Mouse (Mus musculus) neural tube, embryonic 13.5 days (tissue): Measurements from ENCODE around the gene Pde4d. TPM values are rescaled to one million over a fixed set of nuclear protein-coding genes. Genes with fewer than 3 reads are reported as not detected.

Experiments
- ATAC-seq: fragments of 200-750 bp; cut with Nextera tagmentation; 2 replicates; pipeline ENCODE4 v1.8.0; 2017; ENCODE audit warnings: low read depth, mild to moderate bottlenecking, moderate TSS enrichment, moderate library complexity
- H3K27ac ChIP-seq: fragments of 300-500 bp; sonication (generic); replicated peaks from 2 replicates; pipeline ENCODE4 v1.5.1; 2015; ENCODE audit warnings: moderate library complexity, mild to moderate bottlenecking, inconsistent platforms
- H3K27me3 ChIP-seq: fragments of 300-500 bp; sonication (generic); 2 replicates; pipeline ENCODE4 v1.6.1; 2015; ENCODE audit warnings: mild to moderate bottlenecking, inconsistent platforms
- H3K36me3 ChIP-seq: fragments of 300-500 bp; sonication (generic); 2 replicates; pipeline ENCODE4 v1.6.1; 2015; ENCODE audit warnings: mild to moderate bottlenecking, inconsistent platforms
- H3K4me1 ChIP-seq: fragments of 300-500 bp; sonication (generic); replicated peaks from 2 replicates; pipeline ENCODE4 v1.6.1; 2015; ENCODE audit warnings: inconsistent platforms
- H3K4me2 ChIP-seq: fragments of 300-500 bp; sonication (generic); 2 replicates; pipeline ENCODE4 v1.6.1; 2015; ENCODE audit warnings: inconsistent platforms, mild to moderate bottlenecking, moderate library complexity
- H3K4me3 ChIP-seq: fragments of 300-500 bp; sonication (generic); 2 replicates; pipeline ENCODE4 v1.5.1; 2015; ENCODE audit warnings: mild to moderate bottlenecking, inconsistent platforms
- H3K9ac ChIP-seq: fragments of 300-500 bp; sonication (generic); 2 replicates; pipeline ENCODE4 v1.6.1; 2015; ENCODE audit warnings: moderate library complexity, mild to moderate bottlenecking, inconsistent platforms
- H3K9me3 ChIP-seq: fragments of 300-500 bp; sonication (generic); 2 replicates; pipeline ENCODE4 v1.6.1; 2016; ENCODE audit warnings: inconsistent platforms
- WGBS: fragments of 180-500 bp; shearing (Covaris S2); methylation state at CpG from one replicate; pipeline ENCODE4 v1.1.7; 2015; 5-methylcytosine and 5-hydroxymethylcytosine counted together
- polyA plus RNA-seq: library from polyadenylated mRNA; unstranded; fragments of >200 nt; fragmentation: Nextera tagmentation; extraction: Ambion mirVana; gene quantifications from 2 replicates; pipeline ENCODE4 v1.2.1, GENCODE M21; 2015

Pde4d gene
- polyA plus RNA-seq, 1 experiment from 2014 or later = 15.5 TPM

DNA sequence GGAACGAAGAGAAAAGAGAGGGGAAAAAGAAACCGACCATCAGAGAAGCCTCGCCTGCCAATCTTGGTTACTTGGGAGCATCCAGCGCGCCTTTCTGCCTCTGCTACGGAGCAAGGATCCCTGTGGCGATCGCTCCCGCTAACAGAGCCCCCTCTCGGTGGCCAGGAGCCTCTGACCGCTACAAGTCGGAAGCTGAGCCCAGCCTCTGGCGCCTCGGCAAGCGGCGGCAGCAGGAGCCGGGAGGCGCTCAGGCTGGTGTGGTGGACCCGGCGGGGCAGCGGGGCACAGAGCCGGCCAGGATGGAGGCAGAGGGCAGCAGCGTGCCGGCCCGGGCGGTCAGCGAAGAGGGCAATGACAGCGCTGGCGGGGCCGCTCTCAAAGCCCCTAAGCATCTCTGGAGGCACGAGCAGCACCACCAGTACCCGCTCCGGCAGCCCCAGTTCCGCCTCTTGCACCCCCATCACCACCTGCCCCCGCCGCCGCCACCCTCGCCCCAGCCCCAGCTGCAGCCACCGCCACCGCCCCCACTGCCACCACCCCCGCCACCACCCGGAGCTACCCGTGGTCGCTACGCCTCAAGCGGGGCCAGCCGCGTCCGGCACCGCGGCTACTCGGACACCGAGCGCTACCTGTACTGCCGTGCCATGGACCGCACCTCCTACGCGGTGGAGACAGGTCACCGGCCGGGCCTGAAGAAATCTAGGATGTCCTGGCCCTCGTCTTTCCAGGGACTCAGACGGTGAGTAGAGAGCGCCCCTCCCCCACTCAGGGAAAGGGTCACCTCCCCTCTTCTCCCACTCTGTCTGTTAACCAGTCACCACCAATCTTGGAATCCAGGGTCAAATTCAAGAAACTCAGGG lies 666.8 kb downstream of the Pde4d start:
- peak overlapping the region; percentile 73 for H3K4me3 ChIP-seq
- ATAC-seq = peak; percentile 90
- peaks cover 19% of the 10 kb centered on the region for H3K4me1 ChIP-seq
- peak overlapping the region; percentile 82 for H3K9ac ChIP-seq
- H3K9me3 ChIP-seq = no peaks in the 10 kb centered on the region
- peak overlapping the region; percentile 95 for H3K4me2 ChIP-seq
- under 1% methylated on average over 46 of the region's 63 CpGs for WGBS
- no peaks in the 10 kb centered on the region for H3K36me3 ChIP-seq
- peak overlapping the region; percentile 82 for H3K27ac ChIP-seq
- peaks cover 9% of the 10 kb centered on the region for H3K27me3 ChIP-seq

DNA sequence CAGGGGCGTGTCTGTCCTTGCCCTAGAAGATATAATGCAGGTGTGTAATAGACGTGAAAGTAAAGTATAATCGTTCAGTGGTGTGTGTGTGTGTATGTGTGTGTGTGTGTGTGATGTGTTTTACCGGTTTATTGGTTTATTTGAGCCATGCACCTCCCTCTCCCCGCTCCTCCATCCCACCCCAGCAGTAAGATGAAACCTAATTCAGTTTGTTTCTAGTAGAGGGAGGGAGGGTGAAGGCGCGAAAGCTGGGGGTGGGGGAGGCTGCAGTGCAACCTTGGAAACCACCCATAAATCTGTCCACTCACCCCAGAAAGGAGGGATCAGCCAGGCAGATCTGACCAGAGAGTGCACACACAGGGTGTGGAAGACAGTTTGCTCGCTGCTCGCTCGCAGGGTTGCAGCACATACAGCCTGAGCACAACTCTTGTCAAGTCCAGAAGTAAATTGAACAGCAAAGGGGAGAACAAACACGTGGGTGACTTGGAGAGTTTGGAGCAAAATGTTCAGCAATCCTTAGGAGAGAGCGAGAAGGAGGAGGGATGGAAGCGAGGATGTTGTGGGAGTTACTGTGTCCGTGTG lies 667.6 kb downstream of the Pde4d start:
- Histone ChIP-seq H3K36me3 (no peaks in the 10 kb centered on the region), H3K9ac (peak overlapping the region; percentile 82), H3K27me3 (peaks cover 9% of the 10 kb centered on the region), H3K4me2 (peak overlapping the region; percentile 95), H3K9me3 (no peaks in the 10 kb centered on the region), H3K27ac (peak overlapping the region; percentile 82), H3K4me3 (peak overlapping the region; percentile 73), H3K4me1 (peaks cover 19% of the 10 kb centered on the region)
- WGBS = 5% methylated on average over 14 of the region's 14 CpGs
- peak; percentile 77 for ATAC-seq

DNA sequence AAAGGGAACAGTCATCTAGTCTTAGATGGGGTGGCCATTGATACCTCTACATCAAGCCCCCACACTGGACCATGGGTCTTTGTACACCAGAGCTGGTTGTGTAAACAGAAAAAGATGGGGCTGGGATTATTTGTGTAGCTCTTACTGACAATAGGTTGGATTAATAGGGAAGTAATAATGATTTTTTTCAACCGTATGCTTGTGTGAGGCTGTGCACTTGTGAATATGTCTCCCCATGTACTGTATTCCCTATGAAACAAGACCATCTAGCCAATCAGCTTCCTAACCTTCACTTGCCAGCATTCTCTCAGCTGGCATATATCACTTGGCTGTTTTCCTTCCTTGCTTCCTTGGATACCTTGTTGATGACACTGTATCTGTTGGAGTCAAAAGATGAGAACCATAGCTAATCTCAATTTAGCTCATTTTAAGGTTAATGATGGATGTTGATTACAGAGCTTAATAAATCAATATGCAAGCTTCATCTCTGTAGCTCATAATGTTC lies 668.6 kb downstream of the Pde4d start:
- no peak overlapping the region for H3K27ac ChIP-seq
- H3K27me3 ChIP-seq = peaks cover 9% of the 10 kb centered on the region
- H3K9me3 ChIP-seq = no peaks in the 10 kb centered on the region
- peak overlapping the region; percentile 73 for H3K4me3 ChIP-seq
- H3K4me2 ChIP-seq = peak overlapping the region; percentile 95
- H3K9ac ChIP-seq = no peak overlapping the region
- H3K4me1 ChIP-seq = peaks cover 19% of the 10 kb centered on the region
- H3K36me3 ChIP-seq = no peaks in the 10 kb centered on the region
- 65% methylated on average over 1 of the region's 1 CpGs for WGBS
- ATAC-seq = no peak

- H3K36me3 ChIP-seq = no peaks in the 10 kb centered on the region
- no peak for ATAC-seq
- WGBS = 62% methylated on average over 3 of the region's 3 CpGs
These were observed 672.1 kb downstream of the Pde4d start for GRCm38 (mm10) chr13:109121867-109122266.

GRCm38 (mm10) chr13:109136405-109136804 lies 686.7 kb downstream of the Pde4d start:
- no peaks in the 10 kb centered on the region for H3K4me1 ChIP-seq
- no peak overlapping the region for H3K27ac ChIP-seq
- no peak for ATAC-seq
- no peaks in the 10 kb centered on the region for H3K9me3 ChIP-seq
- no peaks in the 10 kb centered on the region for H3K36me3 ChIP-seq
- H3K27me3 ChIP-seq = no peaks in the 10 kb centered on the region
- H3K4me3 ChIP-seq = no peak overlapping the region
- H3K9ac ChIP-seq = no peak overlapping the region
- H3K4me2 ChIP-seq = no peak overlapping the region
- WGBS = 69% methylated on average over 4 of the region's 4 CpGs

More at GRCm38 (mm10) chr13:109121867-109122266, 672.1 kb downstream of the Pde4d start:
- no peaks in the 10 kb centered on the region for H3K27me3 ChIP-seq
- H3K4me1 ChIP-seq = peaks cover 9% of the 10 kb centered on the region
- H3K9ac ChIP-seq = no peak overlapping the region
- H3K4me2 ChIP-seq = no peak overlapping the region
- no peak overlapping the region for H3K27ac ChIP-seq
- H3K4me3 ChIP-seq = no peak overlapping the region
- H3K9me3 ChIP-seq = no peaks in the 10 kb centered on the region

GRCm38 (mm10) chr13:109158703-109159102 lies 709.0 kb downstream of the Pde4d start:
- no peak overlapping the region for H3K4me2 ChIP-seq
- H3K36me3 ChIP-seq = no peaks in the 10 kb centered on the region
- no peaks in the 10 kb centered on the region for H3K27me3 ChIP-seq
- WGBS = 71% methylated on average over 3 of the region's 3 CpGs
- H3K9ac ChIP-seq = no peak overlapping the region
- no peak for ATAC-seq
- no peaks in the 10 kb centered on the region for H3K9me3 ChIP-seq
- no peaks in the 10 kb centered on the region for H3K4me1 ChIP-seq
- H3K27ac ChIP-seq = no peak overlapping the region
- no peak overlapping the region for H3K4me3 ChIP-seq

- H3K36me3 ChIP-seq = no peaks in the 10 kb centered on the region
- WGBS = 34% methylated on average over 9 of the region's 9 CpGs
- no peak overlapping the region for H3K4me2 ChIP-seq
- H3K4me3 ChIP-seq = no peak overlapping the region
- H3K27me3 ChIP-seq = no peaks in the 10 kb centered on the region
- peak; percentile 32; the same call in 1 of the 2 replicates for ATAC-seq
- H3K27ac ChIP-seq = peak overlapping the region; percentile 49; the same call in 1 of the 2 replicates
- H3K9me3 ChIP-seq = 0 out of 2 replicates have a peak, but pooled peaks cover 4% of the 10 kb centered on the region
- H3K4me1 ChIP-seq = peaks cover 5% of the 10 kb centered on the region; the same call in 1 of the 2 replicates
- no peak overlapping the region for H3K9ac ChIP-seq
These were observed 719.0 kb downstream of the Pde4d start for GRCm38 (mm10) chr13:109168556-109169334.

- no peak for ATAC-seq
- Histone ChIP-seq H3K4me2 (no peak overlapping the region), H3K36me3 (no peaks in the 10 kb centered on the region), H3K27ac (peak overlapping the region; percentile 49; the same call in 1 of the 2 replicates), H3K27me3 (no peaks in the 10 kb centered on the region), H3K9ac (no peak overlapping the region), H3K9me3 (0 out of 2 replicates have a peak, but pooled peaks cover 4% of the 10 kb centered on the region), H3K4me3 (no peak overlapping the region), H3K4me1 (peaks cover 5% of the 10 kb centered on the region; the same call in 1 of the 2 replicates)
- WGBS = 25% methylated on average over 2 of the region's 2 CpGs
These were observed 719.5 kb downstream of the Pde4d start for GRCm38 (mm10) chr13:109169335-109169606.

GRCm38 (mm10) chr13:109171688-109172087 lies 721.9 kb downstream of the Pde4d start:
- Histone ChIP-seq H3K27me3 (no peaks in the 10 kb centered on the region), H3K36me3 (no peaks in the 10 kb centered on the region), H3K4me3 (no peak overlapping the region), H3K4me1 (peaks cover 9% of the 10 kb centered on the region; the same call in 1 of the 2 replicates), H3K9ac (no peak overlapping the region), H3K4me2 (no peak overlapping the region), H3K9me3 (no peaks in the 10 kb centered on the region), H3K27ac (no peak overlapping the region)
- no peak for ATAC-seq
- 85% methylated on average over 7 of the region's 7 CpGs for WGBS

- ATAC-seq = no peak
- Histone ChIP-seq H3K9me3 (no peaks in the 10 kb centered on the region), H3K4me3 (no peak overlapping the region), H3K27ac (no peak overlapping the region), H3K9ac (no peak overlapping the region), H3K4me1 (0 out of 2 replicates have a peak, but pooled peaks cover 4% of the 10 kb centered on the region), H3K27me3 (no peaks in the 10 kb centered on the region), H3K36me3 (no peaks in the 10 kb centered on the region), H3K4me2 (no peak overlapping the region)
- WGBS = 84% methylated on average over 6 of the region's 6 CpGs
These were observed 725.5 kb downstream of the Pde4d start for GRCm38 (mm10) chr13:109175281-109175680.

DNA sequence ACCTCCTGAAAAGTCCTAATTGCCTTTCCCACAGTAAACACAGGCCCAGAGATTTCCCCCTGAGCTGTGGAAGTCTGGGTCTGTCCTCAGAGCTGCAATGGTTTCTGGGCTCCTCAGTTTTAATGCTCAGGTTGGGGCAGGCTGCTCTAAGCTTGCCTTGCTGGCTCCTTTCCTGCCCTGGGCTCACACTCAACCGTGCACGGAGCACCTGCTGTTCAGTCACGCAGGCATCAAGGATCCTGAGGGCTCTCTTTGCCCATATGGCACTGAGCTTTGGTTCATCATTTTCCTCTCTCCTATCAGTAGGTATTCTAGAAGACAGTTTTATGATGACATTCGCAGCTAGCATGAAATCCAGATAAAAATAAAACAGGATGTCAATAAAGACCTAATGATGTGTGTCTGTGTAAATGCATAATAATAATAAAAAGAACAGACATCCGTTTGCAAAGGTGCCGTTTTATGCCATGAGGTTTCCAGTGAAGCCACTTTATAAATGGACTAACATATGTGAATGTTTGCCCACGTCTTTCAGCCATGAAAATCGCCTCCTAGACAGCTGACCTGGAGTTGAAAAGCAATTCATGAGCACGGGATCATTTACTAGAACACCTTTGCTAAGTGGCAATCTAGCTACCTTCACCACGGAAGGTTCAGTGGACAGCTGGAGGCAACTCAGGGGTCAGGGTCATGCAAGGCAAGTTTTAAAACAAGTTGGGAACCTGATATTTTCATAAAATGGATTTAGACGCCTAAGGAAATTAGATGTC lies 726.3 kb downstream of the Pde4d start:
- no peak overlapping the region for H3K27ac ChIP-seq
- H3K4me1 ChIP-seq = 0 out of 2 replicates have a peak, but pooled peaks cover 4% of the 10 kb centered on the region
- H3K4me2 ChIP-seq = no peak overlapping the region
- no peaks in the 10 kb centered on the region for H3K36me3 ChIP-seq
- no peaks in the 10 kb centered on the region for H3K9me3 ChIP-seq
- H3K4me3 ChIP-seq = no peak overlapping the region
- WGBS = 66% methylated on average over 11 of the region's 11 CpGs
- H3K9ac ChIP-seq = no peak overlapping the region
- no peaks in the 10 kb centered on the region for H3K27me3 ChIP-seq
- ATAC-seq = peak; percentile 63; the same call in 1 of the 2 replicates
